Mouse (Mus musculus) layer of hippocampus, adult 9-11 months (tissue): ENCODE measurements around the gene Zfp683.

Experiments used
- DNase-seq: peaks from one replicate; pipeline ENCODE4 v3.0.0; 2022

Gene Zfp683

GRCm38 (mm10) chr4:134058166-134058715 lies 4.6 kb downstream of the Zfp683 start:
- no peak for DNase-seq

GRCm38 (mm10) chr4:134058908-134059307 lies 5.3 kb downstream of the Zfp683 start:
- no peak for DNase-seq

- DNase-seq, result no peak
Measured at GRCm38 (mm10) chr4:134060135-134060865, 6.7 kb downstream of the Zfp683 start, which contains the start of gene Crybg2. Gene Crybg2 (plus strand): TSS chr4:134060815.

- DNase-seq, result no peak
Measured at GRCm38 (mm10) chr4:134061166-134061830, 7.7 kb downstream of the Zfp683 start.

- DNase-seq, result no peak
Measured at GRCm38 (mm10) chr4:134061944-134062446, 8.4 kb downstream of the Zfp683 start.

- no peak for DNase-seq
Measured at GRCm38 (mm10) chr4:134062561-134062960, 8.9 kb downstream of the Zfp683 start.

- no peak for DNase-seq
Measured at GRCm38 (mm10) chr4:134065431-134066004, 11.9 kb downstream of the Zfp683 start.

- no peak for DNase-seq
Measured at GRCm38 (mm10) chr4:134067383-134067782, 13.7 kb downstream of the Zfp683 start.

- DNase-seq, result no peak
Measured at GRCm38 (mm10) chr4:134067833-134068544, 14.4 kb downstream of the Zfp683 start.

- no peak for DNase-seq
Measured at GRCm38 (mm10) chr4:134068793-134069580, 15.3 kb downstream of the Zfp683 start.

- peak; percentile 68 for DNase-seq
Measured at GRCm38 (mm10) chr4:134078694-134079093, 25.1 kb downstream of the Zfp683 start.

GRCm38 (mm10) chr4:134080674-134081073 lies 27.0 kb downstream of the Zfp683 start:
- DNase-seq, result no peak

GRCm38 (mm10) chr4:134081730-134082386 lies 28.2 kb downstream of the Zfp683 start:
- DNase-seq, result peak; percentile 67

- no peak for DNase-seq
Measured at GRCm38 (mm10) chr4:134082460-134082859, 28.8 kb downstream of the Zfp683 start.

GRCm38 (mm10) chr4:134084999-134085398 lies 31.4 kb downstream of the Zfp683 start:
- no peak for DNase-seq

GRCm38 (mm10) chr4:134087412-134087811 lies 33.8 kb downstream of the Zfp683 start:
- no peak for DNase-seq

- DNase-seq, result no peak
Measured at GRCm38 (mm10) chr4:134089029-134089428, 35.4 kb downstream of the Zfp683 start.

- DNase-seq, result no peak
Measured at GRCm38 (mm10) chr4:134090521-134091224, 37.0 kb downstream of the Zfp683 start.

- no peak for DNase-seq
Measured at GRCm38 (mm10) chr4:134091225-134091529, 37.5 kb downstream of the Zfp683 start.

GRCm38 (mm10) chr4:134092382-134093288 lies 39.0 kb downstream of the Zfp683 start:
- DNase-seq, result peak; percentile 40
